Mouse (Mus musculus): ENCODE measurements around the gene Vmn1r217. TPM values are rescaled to one million over a fixed set of nuclear protein-coding genes. Genes with fewer than 3 reads are reported as not detected.

Vmn1r217 gene
- total RNA-seq (2023) = not detected

DNA sequence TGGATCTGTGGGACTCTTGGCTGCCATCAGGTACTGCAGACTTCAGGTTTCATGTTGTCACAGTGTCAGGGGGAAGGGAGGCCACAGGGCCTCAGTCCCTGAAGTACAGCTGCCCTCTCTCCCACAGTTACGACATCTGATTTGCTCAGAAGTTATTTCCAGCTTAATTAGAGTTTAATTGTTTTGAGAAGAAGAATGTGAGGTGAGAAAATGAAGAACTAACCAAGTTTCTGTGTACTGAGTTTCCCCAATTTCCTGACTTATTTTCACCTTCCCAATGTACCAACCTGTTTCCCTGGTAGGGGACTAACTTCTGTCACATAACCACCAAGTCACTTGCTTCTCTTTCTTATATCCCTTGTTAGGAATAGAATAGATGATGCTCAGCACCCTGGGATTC is at the start of gene Vmn1r217:
TSS of gene Vmn1r217 (minus strand) at position 101 of the 400 bp plus-strand sequence.

DNA sequence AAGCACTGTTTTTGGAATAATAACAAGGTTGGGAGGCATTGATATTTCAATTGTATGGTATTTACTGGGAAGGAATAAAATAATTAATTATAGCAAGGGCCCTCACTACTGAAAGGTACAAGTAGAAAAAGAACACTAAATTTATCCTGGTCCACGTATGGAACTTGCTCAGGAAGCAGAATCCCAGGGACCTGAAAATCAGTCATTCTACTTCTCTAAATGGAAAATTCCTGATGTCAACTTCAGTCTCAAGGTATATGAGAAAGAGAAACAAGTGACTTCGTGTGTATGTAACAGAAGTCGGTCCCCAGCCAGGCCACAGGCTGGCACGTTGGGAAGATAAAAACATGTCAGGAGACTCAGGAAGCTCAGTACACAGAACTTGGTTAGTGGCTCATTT is 41.0 kb upstream of the Vmn1r217 start, which contains the start of gene Vmn1r219:
TSS of gene Vmn1r219 (plus strand) at position 301 of the 400 bp plus-strand sequence.

GRCm38 (mm10) chr13:23133099-23133498 is 15.1 kb upstream of the Vmn1r217 start, which contains the start of gene Vmn1r218:
TSS of gene Vmn1r218 (plus strand) at chr13:23133155.

DNA sequence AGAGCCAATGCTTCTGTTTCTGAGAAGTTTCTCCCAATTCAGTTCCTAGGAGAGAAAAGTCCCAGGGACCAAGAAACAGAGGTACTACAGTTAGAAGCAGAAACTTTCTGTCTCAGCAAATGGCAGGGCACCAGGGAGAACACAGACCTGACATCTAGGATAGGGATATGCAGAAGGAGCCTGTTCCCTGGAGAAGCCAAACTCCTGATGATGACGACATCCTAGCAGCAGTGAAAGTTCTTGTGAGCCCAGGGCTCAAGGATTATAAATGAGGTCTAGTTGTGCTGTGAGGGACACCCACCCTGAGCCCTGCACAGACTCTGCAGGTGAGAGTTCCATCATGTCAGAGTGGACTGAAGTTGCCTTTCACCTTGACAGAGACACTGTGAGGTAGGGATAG is 50.3 kb downstream of the Vmn1r217 start, which contains the start of gene Vmn1r215:
TSS of gene Vmn1r215 (plus strand) at position 301 of the 400 bp plus-strand sequence.

Other genes with a start within 250 kb of the Vmn1r217 start
- not detected for gene Vmn1r212, start 234.0 kb downstream of the Vmn1r217 start, total RNA-seq (2023)
- gene Vmn1r213, start 110.6 kb downstream of the Vmn1r217 start, total RNA-seq (2023) = not detected
- not detected for gene Vmn1r214, start 87.8 kb downstream of the Vmn1r217 start, total RNA-seq (2023)
- not detected for gene Vmn1r215, start 50.2 kb downstream of the Vmn1r217 start, total RNA-seq (2023)
- gene Vmn1r218, start 14.9 kb upstream of the Vmn1r217 start, total RNA-seq (2023) = not detected
- gene Vmn1r219, start 41.1 kb upstream of the Vmn1r217 start, total RNA-seq (2023) = not detected
- gene Vmn1r220, start 69.7 kb upstream of the Vmn1r217 start, total RNA-seq (2023) = not detected
- gene Vmn1r221, start 95.9 kb upstream of the Vmn1r217 start, total RNA-seq (2023) = not detected
- gene Vmn1r222, start 117.7 kb upstream of the Vmn1r217 start, total RNA-seq (2023) = not detected
- not detected for gene Vmn1r223, start 128.9 kb upstream of the Vmn1r217 start, total RNA-seq (2023)